Mouse (Mus musculus) cerebellum, adult (tissue): Measurements from ENCODE around the gene Nlgn3.

Source experiments
- ATAC-seq: cut with Nextera tagmentation; 2 replicates; pipeline ENCODE4 v1.9.2; 2017; ENCODE audit warnings: mild to moderate bottlenecking, moderate library complexity, mixed read lengths; ENCODE audit not compliant: insufficient number of reproducible peaks, low FRiP score, low TSS enrichment

Nlgn3 gene

DNA sequence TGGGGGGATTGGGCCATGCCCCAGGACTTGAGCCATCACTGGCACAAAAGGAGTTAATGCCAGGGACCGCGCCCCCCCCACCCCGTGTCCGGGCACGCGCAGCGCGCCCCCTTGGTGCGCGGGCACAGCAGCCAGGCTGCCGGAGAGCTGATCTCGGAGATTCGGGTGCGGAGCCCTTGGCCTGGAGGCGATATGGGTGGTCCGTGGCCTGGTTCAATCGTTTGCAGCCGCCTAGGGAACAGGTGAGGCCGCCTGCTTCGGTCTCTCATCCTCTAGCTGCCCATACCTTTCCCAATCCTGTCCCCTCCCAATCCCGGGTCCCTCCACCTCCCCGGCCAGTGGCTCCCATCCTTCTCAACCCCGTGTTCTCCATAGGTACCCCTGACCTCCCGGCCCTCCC is at the start of gene Nlgn3:
Gene Nlgn3 (plus strand): TSS at position 114 of the 400 bp plus-strand sequence.
- peak; percentile 43; the same call in 1 of the 2 replicates for ATAC-seq

DNA sequence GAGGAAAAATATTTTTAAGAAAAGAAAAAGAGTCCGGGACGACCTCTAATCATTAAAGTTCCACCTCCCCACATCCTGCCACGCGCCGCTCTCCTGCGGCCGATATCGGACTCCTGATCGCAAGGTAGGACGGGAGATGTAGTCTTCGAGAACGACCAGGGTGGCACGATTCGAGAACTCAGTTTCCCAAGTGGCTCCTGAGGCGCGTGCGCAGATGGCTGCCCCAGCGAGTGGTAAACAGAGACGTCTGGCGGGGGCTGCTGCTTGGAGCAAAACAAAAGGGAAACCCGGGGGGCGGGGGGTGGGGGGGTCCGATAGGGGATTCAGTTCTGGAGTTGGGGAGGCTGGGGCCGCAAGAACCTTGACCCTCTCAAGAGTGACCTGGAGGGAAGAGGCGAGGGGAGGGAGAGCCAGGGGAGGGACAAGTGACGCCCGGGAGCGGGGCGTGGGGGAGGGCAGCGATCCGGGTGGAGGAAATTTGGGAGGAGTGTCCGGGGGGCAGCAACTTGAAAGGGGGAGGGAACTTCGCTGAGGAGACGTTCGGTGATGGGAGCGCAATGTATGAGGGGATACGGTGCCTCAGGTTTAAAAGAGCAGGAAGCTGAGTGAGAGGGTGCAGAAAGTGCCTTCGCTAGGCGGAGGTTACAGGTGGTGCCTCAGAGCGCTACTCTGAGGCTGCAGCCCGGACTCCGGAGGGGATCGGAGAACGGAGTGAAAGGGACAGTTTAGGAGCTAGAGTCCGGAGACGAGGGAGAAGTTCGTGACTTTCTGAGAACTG is 44.8 kb upstream of the Nlgn3 start, which contains the start of gene Foxo4:
Gene Foxo4 (plus strand): TSS at position 577 of the 778 bp plus-strand sequence.
- peak; percentile 99 for ATAC-seq

DNA sequence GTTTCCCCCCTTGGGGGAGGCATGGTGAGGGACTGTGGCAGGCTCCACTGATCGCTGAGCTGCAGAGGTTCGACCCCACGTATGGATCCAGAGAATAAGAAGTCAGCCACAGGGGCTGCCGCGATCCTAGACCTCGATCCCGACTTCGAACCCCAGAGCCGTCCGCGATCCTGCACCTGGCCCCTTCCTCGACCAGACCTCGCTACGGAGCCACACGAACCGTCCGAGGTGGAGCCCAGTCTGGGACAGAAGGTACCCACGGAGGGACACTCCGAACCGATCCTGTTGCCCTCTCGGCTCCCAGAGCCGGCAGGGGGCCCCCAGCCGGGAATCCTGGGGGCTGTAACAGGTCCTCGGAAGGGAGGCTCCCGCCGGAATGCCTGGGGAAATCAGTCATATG is 44.2 kb upstream of the Nlgn3 start:
- no peak for ATAC-seq

- ATAC-seq = no peak
These were observed 42.4 kb upstream of the Nlgn3 start for GRCm38 (mm10) chrX:101256603-101257002.

DNA sequence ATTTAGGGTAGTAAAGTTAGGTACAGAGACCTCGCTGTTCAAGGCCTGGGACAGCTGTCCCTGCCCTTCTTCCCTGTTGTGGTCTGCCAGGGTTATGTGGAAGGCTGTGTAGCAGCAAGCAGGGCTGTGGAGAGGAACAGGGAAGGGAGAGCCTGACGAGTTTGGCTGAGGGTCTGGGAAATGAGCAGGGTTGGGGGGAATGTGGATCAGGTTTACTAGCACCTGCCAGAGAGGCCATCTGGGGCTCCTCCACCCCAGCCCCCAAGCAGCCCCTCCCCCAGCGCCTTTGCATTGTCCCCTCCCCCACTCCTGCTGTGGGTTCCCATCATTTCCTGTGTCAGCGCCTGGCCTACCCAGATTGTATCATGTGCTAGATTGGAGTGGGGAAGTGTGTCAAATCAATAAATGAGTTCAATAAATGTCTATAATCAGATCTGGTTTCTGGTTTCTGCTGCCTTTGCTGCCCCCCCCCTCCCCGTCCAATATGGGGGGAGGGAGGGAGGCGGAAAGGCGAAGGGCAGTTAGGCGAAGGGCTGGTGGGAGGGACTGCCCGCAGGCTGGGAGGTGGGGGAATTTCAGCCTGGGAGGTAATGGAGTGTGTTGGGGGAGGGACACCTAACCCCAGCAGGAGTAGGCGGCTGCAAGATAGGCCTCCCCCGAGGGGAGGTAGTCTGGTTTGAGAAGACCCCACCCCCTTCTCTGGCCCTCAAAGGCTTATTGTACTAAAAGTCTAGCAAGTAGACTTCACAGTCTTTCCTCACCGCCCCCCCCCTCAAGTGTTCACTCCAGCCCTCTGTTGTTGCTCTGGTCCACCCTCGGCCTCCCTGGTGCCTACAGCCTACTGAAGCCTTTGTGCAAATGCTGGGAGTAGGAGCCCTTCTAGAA is 38.3 kb upstream of the Nlgn3 start:
- no peak for ATAC-seq

DNA sequence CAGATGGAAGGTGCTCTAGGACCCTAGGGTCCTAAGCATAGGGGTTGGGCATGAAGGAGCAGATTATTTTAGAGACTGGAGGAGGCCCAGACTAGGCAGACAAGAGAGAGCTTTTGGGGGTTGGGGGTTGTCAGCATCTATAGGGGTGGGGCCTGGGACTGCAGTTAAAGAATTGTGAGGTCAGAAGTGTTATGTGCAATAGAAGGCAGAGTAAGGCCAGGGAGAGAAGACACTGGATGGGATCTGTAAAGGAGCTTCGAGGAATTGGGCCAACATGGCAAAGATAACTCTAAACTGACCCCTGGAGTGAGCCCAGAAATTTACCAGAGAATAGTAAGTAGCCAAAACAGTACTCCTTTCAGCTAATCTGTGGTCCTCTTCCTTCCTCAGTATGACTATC is 35.1 kb upstream of the Nlgn3 start, which contains the start of gene Gm614:
Gene Gm614 (minus strand): TSS at position 101 of the 400 bp plus-strand sequence.
- ATAC-seq = no peak

GRCm38 (mm10) chrX:101266631-101267030 is 32.3 kb upstream of the Nlgn3 start:
- no peak for ATAC-seq

GRCm38 (mm10) chrX:101268025-101268754 is 30.8 kb upstream of the Nlgn3 start, which contains the start of gene Il2rg:
Gene Il2rg (minus strand): TSS chrX:101268255.
- ATAC-seq = no peak

- ATAC-seq = no peak
These were observed 30.2 kb upstream of the Nlgn3 start, which contains the start of gene Gm20489 for GRCm38 (mm10) chrX:101268755-101269124. Gene Gm20489 (minus strand): TSS chrX:101269023.

DNA sequence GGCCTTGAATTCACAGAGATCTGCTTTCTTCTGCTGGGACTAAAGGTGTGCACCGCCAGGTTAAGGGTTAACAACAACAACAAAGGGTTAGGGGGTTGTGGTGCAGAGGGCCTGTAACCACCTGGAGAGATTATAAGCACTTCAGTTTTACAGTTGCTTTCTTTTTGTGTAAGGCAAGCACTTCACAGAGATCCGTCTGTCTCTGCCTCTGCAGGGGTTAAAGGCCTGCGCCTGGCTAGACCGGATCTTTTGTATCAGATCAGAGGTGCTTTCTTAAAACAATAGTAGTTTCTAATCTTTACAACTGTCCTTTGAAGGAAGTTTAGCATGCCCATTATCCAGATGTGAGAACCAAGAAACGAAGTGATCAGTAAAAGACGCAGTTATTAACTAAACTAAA is 25.6 kb upstream of the Nlgn3 start:
- ATAC-seq = no peak

DNA sequence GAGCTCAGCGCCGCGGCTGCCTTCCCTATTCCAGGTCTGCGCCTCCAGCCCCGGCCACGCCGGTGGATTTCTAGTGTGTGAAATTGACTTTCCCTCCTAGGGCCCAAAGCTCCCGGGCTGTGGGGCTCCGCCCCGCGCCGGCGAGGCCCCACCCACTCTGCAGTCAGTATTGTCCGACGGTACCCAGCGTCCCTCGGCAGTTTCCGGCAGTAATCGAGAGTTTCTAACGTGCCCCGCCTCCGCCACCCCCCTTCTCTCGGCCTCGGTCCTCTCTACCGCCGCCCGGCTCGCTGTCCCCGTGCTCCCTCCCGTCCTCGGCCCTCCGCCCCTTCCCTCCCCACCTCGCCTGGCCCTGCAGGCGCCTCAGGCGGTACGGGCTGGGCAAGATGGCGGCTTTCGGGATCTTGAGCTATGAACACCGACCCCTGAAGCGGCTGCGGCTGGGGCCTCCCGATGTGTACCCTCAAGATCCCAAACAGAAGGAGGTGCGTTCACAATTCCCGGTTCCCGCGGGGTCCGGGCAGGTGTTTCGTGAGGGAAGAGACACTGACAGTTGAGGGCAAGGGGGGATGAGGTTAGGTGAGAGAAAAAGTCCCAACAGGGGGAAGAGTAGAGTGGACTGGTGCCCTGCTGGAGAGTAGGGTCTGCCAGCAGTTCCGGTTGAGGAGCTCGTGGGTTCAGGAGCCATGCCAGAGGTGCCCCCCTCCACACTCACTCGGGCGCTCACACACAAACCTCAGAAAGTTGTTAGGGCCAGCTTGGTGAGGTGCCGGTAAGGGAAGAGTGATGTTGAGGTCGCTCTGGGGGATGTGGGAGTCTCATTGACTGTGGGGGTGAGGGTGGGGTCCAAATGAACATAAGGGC is 24.9 kb upstream of the Nlgn3 start, which contains the start of gene Med12:
Gene Med12 (plus strand): TSS at position 156 of the 864 bp plus-strand sequence.
- ATAC-seq = peak; percentile 98

DNA sequence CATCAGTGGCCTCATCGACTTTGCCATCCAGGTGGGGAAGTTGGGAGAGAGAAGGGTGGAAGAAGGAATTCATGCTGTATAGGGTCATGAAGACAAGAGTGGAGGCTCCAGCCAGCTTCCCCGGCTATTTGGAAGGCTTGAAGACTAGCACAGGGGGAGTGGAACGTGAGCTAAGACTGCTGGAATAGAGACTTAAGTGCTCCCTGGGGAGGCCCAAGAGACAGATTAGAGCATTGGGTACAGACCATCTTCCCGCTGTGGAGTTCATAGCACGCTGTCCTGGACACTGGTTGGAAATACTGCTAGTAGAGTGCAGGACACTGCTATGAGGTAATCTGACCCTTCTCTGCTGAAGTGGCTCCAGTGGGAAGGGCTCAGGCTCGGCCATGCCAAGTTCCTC is 16.2 kb upstream of the Nlgn3 start:
- no peak for ATAC-seq

DNA sequence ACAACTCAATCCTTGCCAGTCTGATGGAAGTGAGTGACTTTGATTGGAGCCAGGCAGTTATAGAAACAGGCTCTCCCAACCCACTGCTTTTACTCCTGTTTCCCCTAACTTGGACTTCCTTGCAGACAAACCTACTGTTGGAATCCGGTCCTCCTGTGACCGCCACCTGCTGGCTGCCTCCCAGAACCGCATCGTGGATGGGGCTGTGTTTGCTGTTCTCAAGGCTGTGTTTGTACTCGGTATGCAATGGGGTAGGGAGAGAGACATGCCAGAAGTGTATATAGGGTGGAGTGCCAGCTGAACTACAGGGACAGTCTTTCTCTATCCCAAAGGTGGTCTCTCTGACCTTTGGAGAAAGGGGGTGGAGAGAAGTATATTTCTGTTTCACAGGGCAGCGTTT is 13.4 kb upstream of the Nlgn3 start:
- no peak; the same call in 1 of the 2 replicates for ATAC-seq

GRCm38 (mm10) chrX:101285953-101286670 is 12.9 kb upstream of the Nlgn3 start:
- no peak for ATAC-seq

- ATAC-seq = no peak
These were observed 11.4 kb upstream of the Nlgn3 start for GRCm38 (mm10) chrX:101287543-101287942.

- ATAC-seq = no peak
These were observed 10.5 kb upstream of the Nlgn3 start for GRCm38 (mm10) chrX:101288432-101288831.

DNA sequence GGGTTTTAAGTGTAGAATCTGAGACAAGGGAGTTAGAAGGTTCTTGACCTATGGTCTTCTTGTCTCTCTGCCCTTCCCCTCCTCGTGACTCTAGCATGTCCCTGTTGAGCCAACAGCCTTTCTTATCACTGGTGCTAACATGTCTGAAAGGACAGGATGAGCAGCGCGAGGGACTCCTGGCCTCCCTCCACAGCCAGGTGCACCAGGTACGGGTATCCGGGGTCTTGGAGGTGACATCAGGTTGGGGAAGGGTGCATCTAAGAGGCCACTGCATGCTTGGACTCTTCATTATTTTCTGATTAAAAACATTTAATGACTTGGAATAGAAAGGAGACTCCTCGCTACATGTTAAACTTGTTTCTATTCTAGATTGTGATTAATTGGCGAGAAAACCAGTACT is 9.9 kb upstream of the Nlgn3 start:
- no peak for ATAC-seq

- ATAC-seq = no peak
These were observed 8.9 kb upstream of the Nlgn3 start for GRCm38 (mm10) chrX:101290111-101290510.
